Mouse (Mus musculus) heart, postnatal 0 days (tissue): ENCODE data around the gene Abhd17c. TPM values are rescaled to one million over a fixed set of nuclear protein-coding genes. Genes with fewer than 3 reads are reported as not detected.

ENCODE experiments used
- ATAC-seq: fragments of 200-750 bp; cut with Nextera tagmentation; 2 replicates; pipeline ENCODE4 v1.8.0; 2017; ENCODE audit warnings: low read depth, moderate number of reproducible peaks, moderate library complexity; ENCODE audit not compliant: insufficient read depth
- DNase-seq: peaks from one replicate; pipeline ENCODE4 v3.0.0-alpha.2; 2016; ENCODE audit warnings: low spot score
- H3K27ac ChIP-seq: fragments of 300-500 bp; sonication (generic); 2 replicates; pipeline ENCODE4 v1.5.1; 2014; ENCODE audit warnings: low read depth, mild to moderate bottlenecking
- H3K27me3 ChIP-seq: fragments of 300-500 bp; sonication (generic); 2 replicates; pipeline ENCODE4 v1.6.1; 2014; ENCODE audit warnings: low read length, mixed read lengths; ENCODE audit not compliant: control insufficient read depth, insufficient read depth
- H3K36me3 ChIP-seq: fragments of 300-500 bp; sonication (generic); replicated peaks from 2 replicates; pipeline ENCODE4 v1.6.1; 2014; ENCODE audit warnings: low read length, mixed read lengths; ENCODE audit not compliant: control insufficient read depth, insufficient read depth
- H3K4me1 ChIP-seq: fragments of 300-500 bp; sonication (generic); 2 replicates; pipeline ENCODE4 v1.6.1; 2014; ENCODE audit warnings: antibody characterized with exemption; ENCODE audit not compliant: control insufficient read depth, insufficient read depth
- H3K4me2 ChIP-seq: fragments of 300-500 bp; sonication (generic); 2 replicates; pipeline ENCODE4 v1.6.1; 2014; ENCODE audit warnings: low read depth, mild to moderate bottlenecking, low read length, moderate library complexity
- H3K4me3 ChIP-seq: fragments of 300-500 bp; sonication (generic); 2 replicates; pipeline ENCODE4 v1.5.1; 2014; ENCODE audit warnings: low read depth, low read length
- H3K9ac ChIP-seq: fragments of 300-500 bp; sonication (generic); replicated peaks from 2 replicates; pipeline ENCODE4 v1.6.1; 2014; ENCODE audit warnings: low read depth, low read length, mixed read lengths
- H3K9me3 ChIP-seq: fragments of 300-500 bp; sonication (generic); replicated peaks from 2 replicates; pipeline ENCODE4 v1.6.1; 2016; ENCODE audit warnings: low read length; ENCODE audit not compliant: control insufficient read depth
- CTCF ChIP-seq: IDR thresholded peaks from 2 replicates; pipeline ENCODE4 v1.5.1; 2016; ENCODE audit warnings: antibody characterized with exemption, control low read depth, low read depth
- EP300 ChIP-seq: IDR thresholded peaks from 2 replicates; pipeline ENCODE4 v1.6.1; 2016; ENCODE audit warnings: antibody characterized with exemption, low read depth
- WGBS: fragments of 180-500 bp; shearing (Covaris S2); extraction: QIAGEN DNeasy Blood & Tissue Kit; methylation state at CpG from one replicate; pipeline ENCODE4 v1.1.7; 2014; 5-methylcytosine and 5-hydroxymethylcytosine counted together
- polyA plus RNA-seq: library from polyadenylated mRNA; unstranded; fragments of >200 nt; fragmentation: Nextera tagmentation; extraction: Ambion mirVana; gene quantifications from 2 replicates; pipeline ENCODE4 v1.2.1, GENCODE M21; 2015
- total RNA-seq: library from RNA; depleted of rRNA; stranded (reverse); fragments of >200 nt; gene quantifications from 2 replicates; pipeline ENCODE4 v1.2.3, GENCODE M21; 2014; ENCODE audit warnings: low replicate concordance

The Abhd17c gene
- total and polyA plus RNA-seq, 2 experiments from 2014 or later, result 45.3 to 76.1 TPM

DNA sequence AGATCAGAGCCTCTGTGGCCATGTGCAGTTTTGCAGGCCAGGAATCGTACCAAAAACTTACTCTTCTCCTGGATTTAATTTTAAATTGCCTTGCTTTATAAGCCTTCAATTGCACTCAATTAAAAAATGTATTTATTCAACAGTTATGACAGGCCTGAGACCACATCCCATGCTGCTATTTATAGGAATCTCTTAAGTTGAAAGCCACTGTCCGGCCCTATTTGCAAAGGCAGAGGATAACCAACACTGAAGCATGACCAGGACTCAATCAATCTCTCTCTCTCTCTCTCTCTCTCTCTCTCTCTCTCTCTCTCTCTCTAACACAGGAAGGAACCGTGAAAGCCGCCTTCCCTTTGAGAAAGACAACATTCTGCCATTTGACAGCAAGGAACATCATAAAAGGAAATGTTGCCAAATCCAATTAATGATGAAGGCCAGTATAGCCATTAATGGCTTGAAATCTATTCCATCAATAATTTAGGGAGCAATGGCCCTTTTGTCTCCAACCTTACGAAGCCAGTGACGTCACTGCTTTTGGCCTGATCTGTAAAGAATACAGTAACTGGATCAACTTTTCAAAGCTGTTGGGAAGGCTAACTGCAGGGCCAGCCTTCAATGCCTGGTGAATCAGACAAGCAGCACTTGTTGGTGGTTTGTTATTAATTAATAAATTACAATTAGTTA, 39.2 kb downstream of the Abhd17c start:
- no peak for ATAC-seq
- no peak for TF ChIP-seq CTCF
- TF ChIP-seq EP300, result no peak
- no peak overlapping the region for H3K9ac ChIP-seq
- H3K4me2 ChIP-seq, result no peak overlapping the region
- no peaks in the 10 kb centered on the region for H3K9me3 ChIP-seq
- H3K4me3 ChIP-seq, result no peak overlapping the region
- 50% methylated on average over 6 of the region's 6 CpGs for WGBS
- H3K4me1 ChIP-seq, result peaks cover 17% of the 10 kb centered on the region
- DNase-seq, result no peak
- H3K27me3 ChIP-seq, result no peaks in the 10 kb centered on the region
- H3K27ac ChIP-seq, result no peak overlapping the region
- peaks cover 37% of the 10 kb centered on the region for H3K36me3 ChIP-seq

- peaks cover 15% of the 10 kb centered on the region for H3K4me1 ChIP-seq
- no peak overlapping the region for H3K4me2 ChIP-seq
- 0 out of 2 replicates have a peak overlapping the region, but pooled peaks have one; percentile 15 for H3K27ac ChIP-seq
- DNase-seq (no peak), ATAC-seq (no peak)
- peaks cover 37% of the 10 kb centered on the region for H3K36me3 ChIP-seq
- 37% methylated on average over 10 of the region's 10 CpGs for WGBS
- H3K9me3 ChIP-seq, result no peaks in the 10 kb centered on the region
- no peaks in the 10 kb centered on the region for H3K27me3 ChIP-seq
- H3K4me3 ChIP-seq, result no peak overlapping the region
- H3K9ac ChIP-seq, result 0 out of 2 replicates have a peak overlapping the region, but pooled peaks have one; percentile 5
- no peak for TF ChIP-seq CTCF
- no peak for TF ChIP-seq EP300
These were observed 39.9 kb downstream of the Abhd17c start for GRCm38 (mm10) chr7:84111716-84112350.

DNA sequence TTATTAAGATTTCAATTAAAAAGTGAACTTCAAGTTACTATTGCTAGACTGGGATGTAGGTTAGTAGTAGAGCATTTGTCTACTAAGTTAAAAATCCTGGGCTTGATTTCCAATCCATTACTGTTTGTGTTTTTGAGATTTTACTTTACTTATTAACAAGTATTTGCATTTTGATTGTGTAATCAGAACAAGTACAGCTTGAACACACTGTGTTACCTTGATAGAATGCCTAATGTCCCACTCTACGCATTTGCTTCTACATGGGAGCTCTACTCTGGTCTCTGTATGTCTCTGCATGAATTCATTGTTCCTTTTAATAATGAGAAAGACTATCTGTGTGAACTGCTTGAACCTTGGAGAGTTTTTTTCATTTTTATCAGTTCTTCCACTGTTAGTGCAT, 44.8 kb downstream of the Abhd17c start:
- Histone ChIP-seq H3K4me2 (no peak overlapping the region), H3K27ac (no peak overlapping the region), H3K4me3 (no peak overlapping the region), H3K36me3 (peaks cover 22% of the 10 kb centered on the region), H3K9me3 (no peaks in the 10 kb centered on the region), H3K4me1 (peaks cover 4% of the 10 kb centered on the region), H3K9ac (no peak overlapping the region), H3K27me3 (no peaks in the 10 kb centered on the region)
- 95% methylated on average over 1 of the region's 1 CpGs for WGBS
- DNase-seq (no peak), ATAC-seq (no peak)
- TF ChIP-seq EP300 (no peak), CTCF (no peak)

- Histone ChIP-seq H3K4me2 (no peak overlapping the region), H3K27me3 (no peaks in the 10 kb centered on the region), H3K4me3 (no peak overlapping the region), H3K36me3 (no peaks in the 10 kb centered on the region; the same call in 1 of the 2 replicates), H3K4me1 (no peaks in the 10 kb centered on the region), H3K9ac (no peak overlapping the region), H3K9me3 (no peaks in the 10 kb centered on the region), H3K27ac (no peak overlapping the region)
- ATAC-seq (no peak), DNase-seq (no peak)
- TF ChIP-seq CTCF, result no peak
- TF ChIP-seq EP300, result no peak
- WGBS, result 97% methylated on average over 1 of the region's 1 CpGs
These were observed 49.1 kb downstream of the Abhd17c start for GRCm38 (mm10) chr7:84102589-84102988.

- 81% methylated on average over 3 of the region's 3 CpGs for WGBS
- H3K4me1 ChIP-seq, result no peaks in the 10 kb centered on the region
These were observed 51.0 kb downstream of the Abhd17c start for GRCm38 (mm10) chr7:84100672-84101071.

More at GRCm38 (mm10) chr7:84100672-84101071, 51.0 kb downstream of the Abhd17c start:
- Histone ChIP-seq H3K27ac (no peak overlapping the region), H3K9me3 (no peaks in the 10 kb centered on the region), H3K9ac (no peak overlapping the region), H3K4me3 (no peak overlapping the region), H3K36me3 (no peaks in the 10 kb centered on the region), H3K27me3 (no peaks in the 10 kb centered on the region), H3K4me2 (no peak overlapping the region)
- TF ChIP-seq CTCF, result no peak
- TF ChIP-seq EP300, result no peak
- DNase-seq, result no peak
- ATAC-seq, result no peak
